Mouse (Mus musculus) left cerebral cortex, postnatal 4 days (tissue): Measurements from ENCODE around the gene Micu2. TPM values are rescaled to one million over a fixed set of nuclear protein-coding genes. Genes with fewer than 3 reads are reported as not detected.

Experiments
- DNase-seq: peaks from one replicate; pipeline ENCODE4 v3.0.0-alpha.2; 2022
- intact Hi-C: fragments of 180-260 bp; cut with DNase I; formaldehyde crosslinking; loops from one replicate; pipeline ENCODE4 v1.15.1; 2025
- total RNA-seq, 2 experiments: library from RNA; stranded (reverse); gene quantifications; 2 replicates each; pipeline ENCODE4 v1.2.3; 2021

The Micu2 gene
- 10 to 100 TPM; 58.6 to 61.4 TPM for total RNA-seq

DNA sequence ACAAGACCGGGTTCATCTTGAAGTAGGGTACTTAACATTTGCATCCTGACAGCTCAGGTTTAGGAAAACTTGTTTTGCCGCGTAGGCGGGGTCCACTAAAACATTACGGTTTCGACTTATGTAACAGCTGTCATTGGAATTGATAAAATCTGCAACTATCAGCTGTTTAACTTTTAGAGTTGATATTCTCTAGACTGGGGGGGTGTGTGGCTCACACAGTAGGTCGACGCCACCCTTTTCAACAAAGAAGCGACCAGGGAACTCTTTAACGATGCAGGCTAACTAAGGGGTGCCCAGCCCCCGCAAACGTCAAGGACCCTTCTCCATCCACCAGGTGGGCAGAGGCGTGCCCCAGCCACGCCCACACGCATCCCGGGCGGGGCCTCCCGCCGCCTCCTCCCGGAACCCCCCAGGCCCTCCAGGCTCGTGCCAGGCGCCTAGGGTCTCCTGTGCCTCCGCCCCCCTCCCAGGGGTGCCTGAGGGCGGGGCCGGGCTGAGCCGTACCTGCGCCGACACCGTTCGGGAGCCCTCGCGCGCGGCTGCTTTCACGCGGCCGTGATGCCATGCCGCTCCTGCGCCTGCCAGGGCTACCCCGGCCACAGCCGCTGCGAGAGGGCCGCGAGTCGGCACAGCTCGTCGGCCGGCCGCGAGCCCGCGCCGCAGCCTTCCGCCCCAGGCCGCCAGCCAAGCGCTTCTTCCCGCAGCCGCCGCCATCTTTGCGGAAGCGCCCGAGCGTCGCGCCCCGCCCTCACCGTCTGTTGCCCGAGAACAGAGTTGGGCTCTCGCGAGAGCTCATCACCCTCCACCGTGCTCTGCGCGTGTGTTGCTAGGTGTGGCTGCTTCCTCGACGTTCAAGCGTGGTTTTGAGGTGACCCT is at the start of gene Micu2:
Gene Micu2 (minus strand): TSS at position 737 of the 876 bp plus-strand sequence.
- intact Hi-C loops: no loop called here
- peak; percentile 90 for DNase-seq

DNA sequence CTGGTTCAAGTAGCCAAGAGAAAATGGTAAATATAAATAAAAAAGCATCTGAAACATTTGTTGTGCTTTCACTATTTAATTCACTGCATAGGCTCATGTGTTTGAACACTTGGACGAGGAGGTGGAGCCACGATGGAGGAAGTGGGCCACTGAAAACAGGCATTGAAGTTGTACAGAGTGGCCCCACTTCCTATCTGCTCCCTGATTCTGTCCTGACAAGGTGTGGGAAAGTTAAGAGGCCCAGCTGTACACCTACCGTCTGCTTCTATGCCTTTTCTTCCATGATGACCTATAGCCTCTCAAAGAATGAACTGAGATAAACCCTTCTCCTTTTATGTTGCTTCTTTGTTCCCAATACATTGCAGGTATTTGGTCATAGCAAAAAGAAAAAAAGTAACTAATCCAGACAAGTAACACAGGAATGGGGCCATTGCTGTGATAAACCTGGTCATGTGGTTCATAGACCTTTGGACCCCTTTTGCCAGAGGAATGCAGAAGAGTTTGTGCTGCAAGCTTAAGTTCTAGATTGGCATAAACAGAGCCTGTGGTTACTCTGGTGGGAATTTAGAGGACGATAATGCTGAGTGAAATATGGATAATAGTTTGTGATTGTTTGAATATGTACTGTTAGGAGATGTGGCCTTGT is 47.7 kb upstream of the Micu2 start:
- no peak for DNase-seq
- intact Hi-C loops: no loop called here

DNA sequence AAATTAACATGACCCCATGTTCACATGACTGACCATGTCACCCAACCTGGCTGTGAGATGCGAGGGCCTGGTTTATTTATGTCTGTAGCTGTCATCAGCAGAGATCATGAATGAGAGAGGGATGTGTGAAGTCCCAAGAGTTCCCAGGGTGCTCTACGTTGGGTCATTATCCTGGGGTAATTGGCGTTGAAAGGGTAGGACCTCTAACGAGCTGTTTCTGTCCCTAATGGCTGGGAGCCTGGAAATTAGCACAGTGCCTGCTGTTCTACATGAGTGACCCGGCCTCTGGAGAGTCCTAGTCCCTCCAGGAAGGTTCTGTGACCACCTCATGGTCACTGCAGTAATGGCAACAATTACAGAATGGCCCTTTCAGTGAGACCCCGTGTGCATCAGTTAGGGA is 37.1 kb upstream of the Micu2 start:
- no peak for DNase-seq

DNA sequence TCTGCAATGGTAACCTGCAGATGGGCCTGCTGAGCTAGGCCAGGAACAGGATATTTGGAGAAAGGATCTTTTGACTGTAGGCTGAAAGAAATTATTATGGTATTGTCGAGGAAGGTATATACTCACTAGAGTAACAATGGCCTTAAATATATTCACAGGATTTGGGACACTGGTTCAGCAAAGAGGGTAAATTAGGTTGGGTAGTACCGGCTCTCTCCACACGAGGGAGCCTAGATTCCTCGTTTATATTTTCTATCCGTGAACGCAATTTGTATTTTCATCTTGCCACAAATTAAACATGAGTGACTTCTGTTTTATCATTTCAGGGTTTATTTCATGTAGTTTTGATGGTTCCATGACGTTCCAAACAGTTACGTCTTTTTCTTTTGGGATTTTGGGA is 35.5 kb upstream of the Micu2 start:
- intact Hi-C loops: loop anchor here (5.0 to 10.0 kb wide), 4 partner anchors 670 to 1078 kb away; no protein-coding TSS in a partner anchor
- peak; percentile 60 for DNase-seq

More for the DNA sequence above, 37.1 kb upstream of the Micu2 start:
- intact Hi-C loops: loop anchor here (10.0 kb wide), 3 partner anchors 669 to 1049 kb away; no protein-coding TSS in a partner anchor

DNA sequence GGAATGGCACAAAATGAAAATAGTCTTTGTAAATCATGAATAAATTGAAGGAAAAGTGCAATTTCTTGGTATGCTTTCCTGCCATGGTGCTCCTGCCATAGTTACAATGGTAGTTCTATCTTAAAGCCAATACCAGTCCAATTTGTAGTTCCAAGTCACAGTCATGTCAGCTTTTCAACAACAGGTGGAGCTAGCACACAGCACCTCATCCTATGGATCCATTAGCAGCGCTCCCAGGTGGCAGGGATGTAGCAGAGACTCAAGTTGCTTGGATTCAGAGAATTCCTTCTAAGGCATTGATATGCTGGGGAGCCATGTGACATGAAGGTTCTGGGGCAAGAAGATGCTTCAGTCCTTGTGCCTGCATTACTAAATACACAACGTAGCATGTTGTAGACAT is 19.8 kb upstream of the Micu2 start:
- peak; percentile 23 for DNase-seq
- intact Hi-C loops: no loop called here

DNA sequence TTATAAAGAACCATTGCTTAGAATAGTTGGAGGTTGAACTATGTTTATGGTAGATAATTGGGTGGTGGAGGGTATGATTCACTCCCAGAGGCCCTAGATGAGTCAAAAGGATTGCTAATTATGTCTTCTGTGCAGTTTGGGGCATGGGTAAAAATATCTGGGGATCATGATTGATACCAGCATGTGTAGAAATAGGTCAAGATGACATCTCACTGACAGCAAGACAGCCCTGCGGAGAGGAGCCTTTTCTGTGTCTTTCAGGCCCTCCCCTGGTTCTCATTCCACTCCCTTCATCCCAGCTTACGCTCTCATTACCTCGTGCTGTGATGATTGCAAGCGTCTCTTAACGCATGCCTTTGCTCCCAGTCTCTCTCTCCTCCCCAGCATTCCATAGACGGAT is 4.8 kb upstream of the Micu2 start:
- no peak for DNase-seq
- intact Hi-C loops: no loop called here

DNA sequence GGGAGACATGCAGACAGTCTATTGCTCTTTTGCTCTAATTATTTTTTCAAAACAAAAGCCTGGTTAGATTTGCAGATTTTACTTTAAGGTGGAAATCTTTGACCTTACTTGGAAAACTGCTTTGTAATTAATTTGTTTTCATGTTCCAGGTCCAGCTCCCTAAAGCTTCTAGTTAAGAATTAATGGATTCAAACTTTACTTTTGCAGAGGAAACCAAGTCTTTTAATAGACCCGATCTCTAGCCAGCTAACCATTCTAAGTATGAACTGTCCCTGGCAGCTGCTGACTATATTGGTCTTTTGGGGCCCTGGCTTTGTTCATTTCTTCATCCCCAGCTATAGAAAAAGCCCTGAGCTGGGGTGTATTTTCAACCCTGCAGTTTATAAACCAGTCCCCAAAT is 3.1 kb upstream of the Micu2 start:
- intact Hi-C loops: no loop called here
- DNase-seq: no peak

DNA sequence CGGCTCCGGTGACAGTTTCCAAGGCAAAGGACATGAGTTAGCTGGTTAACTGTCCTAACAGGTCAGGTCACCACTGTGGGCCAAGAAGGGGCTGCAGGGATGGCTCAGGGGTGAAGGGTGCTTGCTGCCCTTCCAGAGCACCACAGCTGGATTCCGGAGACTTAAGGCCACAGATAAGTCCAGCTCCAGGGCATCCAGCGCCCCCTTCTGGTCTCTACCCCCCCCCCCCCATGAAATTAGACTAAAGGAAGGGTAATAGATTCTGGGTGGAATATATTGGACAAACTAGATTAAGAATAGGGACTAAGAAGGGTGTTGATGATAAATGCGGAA is 306 bp upstream of the Micu2 start:
- intact Hi-C loops: no loop called here
- DNase-seq: no peak

DNA sequence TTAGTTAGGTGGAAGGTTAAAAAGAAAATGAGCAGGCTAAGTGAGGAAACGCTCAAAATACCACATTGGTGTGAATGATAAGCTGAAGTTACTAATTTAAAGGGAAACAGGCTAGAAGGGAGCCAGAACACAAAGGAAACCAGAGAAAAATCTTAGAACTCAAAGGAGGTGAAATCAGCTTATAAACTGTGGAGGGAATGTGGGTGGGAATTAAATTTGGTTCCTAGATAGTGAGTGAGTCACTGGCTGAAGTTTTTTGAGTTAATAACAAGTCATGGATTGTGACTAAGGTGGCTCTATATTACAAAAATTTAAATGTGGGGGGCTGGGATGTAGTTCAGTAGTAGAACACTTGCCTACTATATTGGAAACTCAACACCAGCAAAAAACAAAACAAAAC is 1.6 kb downstream of the Micu2 start:
- intact Hi-C loops: no loop called here
- no peak for DNase-seq

DNA sequence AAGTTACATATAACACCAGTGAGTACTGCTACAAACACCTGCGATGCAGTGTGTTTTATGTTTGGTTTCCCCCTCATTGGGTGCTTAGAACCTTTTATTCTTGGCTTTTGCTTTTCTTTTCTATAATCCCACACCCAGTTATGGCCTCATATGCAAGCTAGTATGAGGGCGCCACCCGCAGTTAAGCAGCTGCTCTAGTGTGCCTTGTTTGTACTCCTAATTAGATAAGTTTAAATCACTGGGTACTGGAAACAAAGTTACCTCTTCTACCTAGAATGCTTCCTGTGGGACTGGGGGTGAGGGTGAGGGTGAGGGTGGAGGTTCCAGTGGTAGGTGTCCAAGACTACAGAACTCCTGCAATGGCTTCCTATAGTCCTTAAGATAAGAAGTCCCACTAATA is 2.9 kb downstream of the Micu2 start:
- DNase-seq: no peak
- intact Hi-C loops: no loop called here

DNA sequence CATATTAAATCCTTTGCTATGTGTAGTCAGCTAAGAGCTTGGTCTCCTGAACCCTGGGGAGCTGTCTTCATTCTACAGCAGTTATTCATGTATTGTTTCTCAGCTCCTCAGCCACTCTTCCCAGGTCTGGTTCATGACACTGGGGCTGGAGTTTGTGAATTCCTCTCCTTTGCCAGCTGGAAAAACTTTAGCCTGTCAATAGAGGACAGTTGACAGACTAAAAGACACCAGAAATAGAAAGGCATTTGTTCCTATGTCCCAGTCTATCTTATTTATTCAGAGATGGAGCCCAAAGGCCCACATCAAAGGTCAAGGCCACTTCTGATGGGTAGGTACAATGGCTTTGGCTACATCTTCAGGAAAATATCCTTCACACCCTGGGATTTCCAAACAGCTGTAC is 7.3 kb downstream of the Micu2 start:
- intact Hi-C loops: no loop called here
- no peak for DNase-seq

DNA sequence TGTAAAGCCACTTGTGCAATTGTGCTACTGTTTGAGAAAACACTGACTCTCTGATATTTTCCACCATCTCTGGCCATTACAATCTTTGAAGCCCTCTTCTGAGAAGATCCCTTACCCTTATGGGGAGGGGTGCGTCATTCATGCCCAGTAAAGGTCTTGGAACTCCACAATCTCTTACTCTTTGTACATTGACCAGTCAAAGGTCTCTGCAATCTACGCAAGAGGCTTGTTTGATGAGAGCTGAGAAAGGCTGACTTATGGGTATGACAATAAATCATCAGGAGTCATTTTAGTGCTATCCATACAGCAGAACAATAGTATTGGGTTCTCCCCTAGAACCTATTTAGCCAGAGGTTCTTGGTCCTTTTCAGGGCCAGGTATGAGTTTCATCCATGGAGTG is 9.9 kb downstream of the Micu2 start:
- intact Hi-C loops: no loop called here
- no peak for DNase-seq

DNA sequence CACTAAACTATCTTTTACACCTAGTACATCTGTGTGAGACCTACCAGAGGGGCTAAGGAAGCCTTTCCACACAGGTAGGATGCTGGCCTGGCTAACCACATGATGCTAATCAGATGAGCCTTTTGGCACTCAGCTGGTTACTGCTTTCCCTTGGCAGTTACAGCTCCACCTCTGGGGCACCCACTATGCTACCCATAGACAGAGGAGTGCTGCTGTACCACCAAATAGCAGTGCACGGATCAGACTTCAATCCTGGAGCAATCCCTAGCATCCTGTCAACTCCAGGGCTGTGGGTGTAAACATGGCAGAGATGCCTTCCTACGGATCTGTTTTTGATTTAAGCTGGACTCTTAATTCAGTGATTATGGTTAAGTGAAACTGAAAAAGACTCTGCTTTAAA is 13.3 kb downstream of the Micu2 start:
- intact Hi-C loops: no loop called here
- DNase-seq: no peak

DNA sequence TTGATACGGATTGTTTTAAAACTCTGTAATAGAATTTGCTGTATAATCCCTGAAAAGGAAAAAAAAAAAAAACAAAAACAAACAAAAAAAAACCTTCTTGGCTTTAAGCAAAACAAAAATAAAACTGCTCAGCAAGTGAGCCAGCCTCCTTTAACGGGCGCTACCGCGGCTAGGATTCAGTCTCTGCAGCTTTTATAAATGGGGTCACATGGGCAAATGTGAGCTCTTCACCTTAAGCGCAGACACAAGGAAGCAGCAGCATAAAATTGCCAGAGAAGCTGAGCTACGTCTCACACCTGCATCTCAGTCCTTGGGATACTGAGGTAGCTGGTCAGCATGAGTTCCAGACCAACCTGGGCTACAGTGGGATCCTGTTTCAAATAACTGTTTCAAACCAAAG is 16.6 kb downstream of the Micu2 start:
- intact Hi-C loops: no loop called here
- DNase-seq: no peak

DNA sequence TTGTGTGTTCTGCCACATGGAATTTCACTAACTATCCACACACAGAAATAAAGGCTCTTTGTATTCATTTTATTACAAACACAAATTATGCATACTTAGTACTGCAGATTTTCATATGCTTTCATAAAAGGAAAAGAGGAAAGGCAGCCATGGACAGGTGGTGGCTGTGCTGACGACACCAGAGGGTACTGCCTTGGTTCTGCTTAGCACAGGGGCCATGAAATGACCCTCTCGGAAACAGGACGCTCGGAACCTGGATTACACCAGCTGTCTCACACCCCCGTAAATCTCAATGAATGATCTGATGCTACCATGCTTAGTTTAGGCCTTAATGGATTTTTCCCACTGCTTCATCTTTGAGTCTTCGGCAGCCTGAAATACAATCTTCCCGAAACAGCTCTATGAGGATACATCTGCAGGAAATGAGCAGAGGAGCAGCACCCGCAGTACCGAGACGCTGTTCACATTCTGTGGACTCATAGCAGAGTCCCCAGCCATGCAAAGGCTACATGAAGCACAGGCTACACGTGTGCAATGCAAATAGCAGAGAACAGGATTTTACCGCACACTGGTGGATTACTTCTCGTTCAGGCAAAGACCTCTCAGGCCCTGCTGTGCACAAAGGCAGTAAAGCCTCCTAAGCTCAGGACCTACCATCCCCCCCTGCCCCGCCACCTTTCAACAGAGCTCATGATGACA is 17.2 kb downstream of the Micu2 start:
- intact Hi-C loops: no loop called here
- no peak for DNase-seq

DNA sequence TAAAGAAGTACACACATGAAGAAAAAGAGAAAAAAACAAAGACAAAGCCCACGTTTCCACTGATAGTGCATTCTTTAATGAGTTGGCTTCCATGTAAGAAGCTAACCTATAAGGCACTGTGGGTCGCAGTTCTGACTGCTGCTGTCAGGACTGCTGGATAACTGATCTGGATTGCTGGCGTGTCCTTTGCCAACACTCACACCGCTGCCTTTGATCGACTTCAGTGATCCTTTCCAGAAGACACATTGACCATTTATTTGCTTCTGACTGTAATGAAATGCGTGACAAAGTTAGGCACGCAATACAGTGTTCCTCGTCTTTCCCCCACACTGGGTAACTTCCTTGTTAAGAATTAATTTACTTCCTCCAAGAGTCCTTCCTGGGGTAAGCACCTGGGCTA is 18.3 kb downstream of the Micu2 start:
- DNase-seq: no peak
- intact Hi-C loops: no loop called here

DNA sequence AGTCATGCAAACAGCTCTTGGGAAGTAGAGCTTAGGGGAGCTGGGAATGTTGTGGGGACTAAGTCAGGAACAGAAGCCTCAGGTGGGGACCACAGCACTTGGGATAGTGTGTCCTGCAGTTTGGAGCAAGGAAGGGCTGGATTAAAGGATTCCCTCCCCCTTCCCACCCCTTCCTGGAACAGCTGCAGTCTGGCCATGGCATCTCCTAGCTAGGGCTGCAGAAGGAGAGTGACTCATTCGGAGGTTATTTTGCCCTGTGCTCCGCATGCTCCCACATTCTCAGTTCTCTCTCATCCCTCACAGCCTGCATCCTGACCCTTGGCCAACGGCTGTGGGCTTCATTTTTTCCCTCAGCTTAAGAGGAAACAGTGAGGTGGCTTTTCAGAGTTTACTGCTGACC is 18.9 kb downstream of the Micu2 start:
- no peak for DNase-seq

DNA sequence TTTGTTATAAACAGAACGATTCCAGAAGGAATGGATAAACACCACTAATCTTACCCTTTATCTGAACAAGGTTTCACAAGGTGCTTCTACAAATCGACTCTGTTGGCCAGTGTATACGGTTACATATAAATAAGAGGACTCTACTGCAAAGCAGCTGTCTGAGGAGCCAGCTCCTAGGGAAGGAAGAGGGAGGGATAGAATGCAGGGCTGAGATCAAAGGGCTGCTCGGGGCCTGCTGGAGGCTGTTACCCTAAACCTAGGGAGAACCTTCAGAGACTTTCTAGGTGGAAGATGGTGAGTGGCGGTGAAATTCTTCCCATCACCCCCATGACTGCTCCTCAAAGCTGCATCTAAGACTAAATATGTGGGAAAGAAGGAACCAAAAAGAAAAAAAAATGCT is 20.9 kb downstream of the Micu2 start:
- intact Hi-C loops: no loop called here

More for the DNA sequence above, 18.9 kb downstream of the Micu2 start:
- intact Hi-C loops: no loop called here

DNA sequence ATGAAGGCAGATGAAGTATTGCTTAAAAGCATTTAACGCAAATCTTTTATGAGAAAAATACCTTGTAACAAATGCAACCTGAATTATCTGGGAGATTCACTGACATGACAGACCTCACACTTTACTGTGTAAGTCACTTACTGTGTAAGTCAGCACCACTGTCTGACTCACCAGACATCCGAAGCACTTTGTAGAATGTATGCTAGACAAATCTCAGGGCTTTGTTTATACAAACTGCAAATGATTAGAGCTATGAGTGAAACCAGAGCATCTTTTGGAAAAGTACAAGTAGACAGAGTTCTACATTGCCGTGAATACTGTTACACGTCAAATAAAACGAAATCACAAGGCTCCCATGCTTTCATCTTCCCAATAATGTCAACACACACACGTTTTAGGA is 23.4 kb downstream of the Micu2 start:
- DNase-seq: no peak
- intact Hi-C loops: no loop called here

More for the DNA sequence above, 20.9 kb downstream of the Micu2 start:
- no peak for DNase-seq

DNA sequence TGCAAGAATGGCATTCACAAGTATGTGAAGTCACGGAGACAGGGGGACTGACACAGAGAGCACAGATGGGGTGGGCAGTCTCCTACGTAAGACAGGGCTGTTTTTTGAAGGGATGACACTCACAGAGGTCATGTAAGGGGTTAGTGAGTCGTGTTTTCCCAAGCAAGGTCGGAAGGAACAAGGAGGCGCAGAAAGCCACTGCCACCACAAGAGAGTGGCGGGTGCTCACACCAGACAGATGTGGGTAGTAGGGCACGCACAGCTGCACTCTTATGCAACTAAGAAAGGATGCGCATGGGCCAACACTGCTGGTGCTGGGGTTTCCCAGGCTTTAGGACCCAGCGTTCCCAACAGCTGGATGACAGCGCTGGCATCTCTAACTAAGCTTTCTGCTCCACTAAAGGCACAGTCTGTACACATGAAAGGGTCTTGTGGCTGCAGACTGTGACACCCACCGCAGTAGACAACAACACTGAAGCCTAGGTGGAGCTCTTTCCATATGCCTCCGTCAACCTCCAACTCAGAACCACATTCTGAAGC is 27.0 kb downstream of the Micu2 start:
- no peak for DNase-seq
- intact Hi-C loops: no loop called here

DNA sequence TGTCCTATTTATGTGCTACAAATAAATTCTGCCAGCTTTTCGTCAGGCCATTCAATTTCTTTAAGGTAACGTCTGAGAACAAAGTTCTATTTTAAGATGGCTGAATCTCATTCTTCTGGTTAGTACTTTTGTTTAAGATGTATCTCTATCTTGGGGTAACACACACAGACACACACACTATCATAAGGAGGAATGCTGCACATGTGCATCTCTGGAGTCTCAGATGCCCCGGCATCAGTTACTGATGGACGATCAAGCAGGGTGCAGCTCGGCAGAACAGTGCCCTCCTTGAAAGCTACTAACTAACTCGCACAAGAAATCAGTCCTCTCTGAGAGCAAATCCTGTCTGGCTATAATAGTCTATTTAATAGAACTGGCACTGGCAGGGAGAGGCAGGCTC is 30.2 kb downstream of the Micu2 start:
- no peak for DNase-seq
- intact Hi-C loops: no loop called here
